Mouse (Mus musculus) kidney, adult 8-10 months (tissue): ENCODE measurements around the gene Cmtm6.

Experiments
- DNase-seq, 2 experiments: peaks; one replicate each; pipeline ENCODE4 v3.0.0; 2022

Cmtm6 gene

DNA sequence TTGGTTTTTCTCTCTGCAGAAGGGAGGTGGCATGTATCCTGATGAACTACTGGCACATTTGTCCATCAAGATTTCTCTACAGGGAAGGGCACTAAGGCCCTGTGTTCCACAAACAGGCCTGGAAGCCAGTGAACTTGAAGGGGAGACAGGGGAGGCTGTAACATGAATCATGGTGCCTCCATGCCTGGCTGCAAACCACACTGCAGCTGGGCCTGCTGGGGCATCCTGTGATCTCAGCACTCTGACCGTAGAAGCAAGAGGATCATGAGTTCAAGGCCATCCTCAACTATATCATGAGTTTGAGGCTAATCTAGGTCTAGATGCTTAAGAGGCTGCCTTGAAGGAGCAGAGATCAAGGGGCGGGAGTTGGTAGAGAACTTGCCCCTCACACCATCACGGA, 45.4 kb downstream of the Cmtm6 start:
- DNase-seq, result no peak

DNA sequence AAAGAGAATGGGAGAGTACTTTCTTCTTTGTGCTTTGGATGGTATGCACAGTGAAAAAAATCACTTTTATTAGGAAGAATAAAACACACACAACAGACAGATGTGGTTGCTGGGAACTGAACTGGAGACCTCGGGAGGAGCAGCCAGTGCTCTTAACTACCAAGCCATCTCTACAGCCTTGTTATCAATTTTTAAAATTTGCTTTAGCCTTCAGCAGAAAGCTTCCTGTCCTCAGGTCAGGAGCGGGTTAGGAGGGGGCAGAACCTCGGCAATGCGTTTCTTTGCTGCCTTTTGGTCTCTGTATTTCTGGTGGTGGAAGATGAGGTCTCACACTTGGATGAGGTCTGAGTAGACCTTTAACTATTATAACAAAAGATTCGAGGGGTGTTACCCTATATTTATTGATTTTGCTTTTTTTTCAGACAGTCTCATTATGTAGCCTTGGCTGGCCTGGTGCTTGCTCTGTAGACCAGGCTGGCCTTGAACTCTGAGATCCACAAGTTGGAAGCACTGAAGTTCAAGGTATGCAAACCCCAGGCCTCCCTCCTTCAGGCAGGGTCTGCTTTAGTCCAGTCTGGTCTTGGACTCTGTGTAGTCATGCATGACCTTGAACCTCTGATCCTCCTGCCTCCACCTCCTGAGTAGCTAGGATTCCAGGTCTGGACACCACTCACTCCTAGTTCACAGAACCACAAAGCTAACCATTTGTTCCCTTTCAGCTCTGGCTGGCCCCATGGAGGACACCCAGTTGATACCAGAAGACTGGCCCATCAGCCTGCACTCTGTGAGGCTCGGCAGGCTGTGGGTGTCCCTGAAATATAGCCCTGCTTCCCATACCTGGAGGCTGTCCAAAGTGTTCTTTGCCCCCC, 46.5 kb downstream of the Cmtm6 start:
- DNase-seq, result no peak

- DNase-seq, result no peak
These were observed 47.1 kb downstream of the Cmtm6 start for GRCm38 (mm10) chr9:114778047-114778390.

- no peak for DNase-seq
These were observed 48.0 kb downstream of the Cmtm6 start for GRCm38 (mm10) chr9:114778877-114779276.

- DNase-seq, result no peak
These were observed 49.2 kb downstream of the Cmtm6 start for GRCm38 (mm10) chr9:114779984-114780745.

GRCm38 (mm10) chr9:114780746-114781525, 50.0 kb downstream of the Cmtm6 start:
- peak in 1 of 2 experiments; percentile 23 for DNase-seq

DNA sequence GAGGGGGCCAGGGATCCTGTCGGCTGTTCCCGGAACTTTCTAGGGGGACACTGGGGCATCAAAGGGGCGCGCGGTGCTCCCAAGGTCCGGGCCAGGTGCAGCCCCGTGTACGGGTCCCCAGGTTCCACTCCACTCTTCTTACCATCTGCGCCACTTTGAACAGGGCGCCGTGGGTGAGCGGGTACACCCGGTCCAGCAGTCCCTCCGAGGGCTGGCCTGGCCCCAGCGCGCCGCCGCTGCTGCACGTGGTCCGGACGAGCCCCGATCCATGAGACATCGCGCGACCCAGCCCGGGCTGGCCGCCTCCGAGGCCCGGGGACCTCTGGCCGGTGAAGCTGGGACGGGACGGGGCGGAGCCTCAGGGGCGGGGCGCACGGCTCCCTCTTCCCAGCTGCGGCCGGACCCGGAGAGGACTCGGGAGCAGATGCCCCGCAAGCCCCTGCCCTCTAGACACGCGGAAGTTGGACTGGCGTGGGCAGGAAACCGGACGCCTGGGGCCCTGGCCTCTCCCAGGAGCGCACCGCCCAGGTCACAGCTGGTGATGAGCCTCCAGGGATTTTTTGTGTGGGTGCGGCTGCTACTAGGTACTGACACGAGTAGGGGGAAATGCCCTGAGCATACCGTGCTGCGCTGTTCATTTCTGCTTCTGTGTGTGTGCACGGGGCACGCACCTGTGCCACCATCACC, 50.8 kb downstream of the Cmtm6 start, which contains the start of gene Cmtm7:
Gene Cmtm7, minus strand, starts transcription at position 331 of the 687 bp plus-strand sequence.
- DNase-seq, result peak; percentile 70 to 77

DNA sequence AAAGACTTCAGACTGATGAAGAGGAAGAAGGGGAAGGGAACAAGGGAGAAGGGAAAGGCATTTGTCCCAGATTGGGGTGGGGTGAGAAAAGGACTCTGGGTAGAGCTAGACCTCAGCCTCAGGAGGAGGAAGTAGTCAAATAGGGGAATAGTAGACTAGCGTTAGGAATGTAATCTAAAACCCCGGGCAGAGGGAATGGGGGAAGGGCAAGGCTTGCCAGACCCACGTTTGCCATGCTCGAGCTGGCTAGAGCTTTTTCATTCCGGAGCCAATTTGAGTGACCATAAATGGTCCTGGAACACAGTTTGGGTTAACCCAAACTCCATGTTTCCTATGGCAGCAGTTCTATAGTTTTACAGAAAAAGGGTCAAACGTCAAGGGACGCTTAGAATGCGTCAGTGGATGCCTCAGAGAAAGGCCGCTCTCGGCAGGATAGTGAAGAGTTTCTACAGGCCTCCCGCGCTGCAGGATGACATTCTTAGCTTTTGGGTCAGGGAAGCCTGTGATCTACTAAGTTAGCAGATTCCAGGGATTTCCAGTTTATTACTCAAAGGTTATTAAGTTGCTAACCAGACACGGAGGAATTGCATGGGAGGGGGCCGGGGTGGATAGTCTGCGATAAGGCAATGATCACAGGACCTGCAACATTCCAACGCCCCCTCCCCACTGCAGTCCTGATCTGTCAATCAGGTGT, 54.7 kb downstream of the Cmtm6 start:
- no peak for DNase-seq

- no peak for DNase-seq
These were observed 56.2 kb downstream of the Cmtm6 start for GRCm38 (mm10) chr9:114787134-114787533.

DNA sequence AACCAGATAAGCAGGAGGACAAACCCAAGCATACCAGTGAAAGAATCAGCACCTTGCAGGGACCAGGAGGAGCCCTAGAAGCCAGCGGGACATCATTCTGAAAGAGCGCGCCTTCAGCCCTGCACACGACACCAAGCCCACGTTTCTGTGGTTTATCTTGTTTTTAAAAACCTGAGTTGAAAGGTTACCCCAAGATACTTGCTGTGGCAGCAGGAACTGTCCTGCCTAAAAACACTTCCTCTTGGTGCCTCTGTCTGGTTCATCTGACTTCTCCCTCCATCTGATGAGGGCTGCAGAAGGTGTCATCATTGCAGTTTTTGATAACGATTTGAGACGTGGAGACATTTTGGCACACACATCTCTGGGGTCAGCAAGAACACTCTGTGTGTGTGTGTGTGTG, 56.8 kb downstream of the Cmtm6 start:
- no peak for DNase-seq

- no peak for DNase-seq
These were observed 57.8 kb downstream of the Cmtm6 start for GRCm38 (mm10) chr9:114788697-114789096.

- no peak for DNase-seq
These were observed 58.6 kb downstream of the Cmtm6 start for GRCm38 (mm10) chr9:114789557-114789956.

DNA sequence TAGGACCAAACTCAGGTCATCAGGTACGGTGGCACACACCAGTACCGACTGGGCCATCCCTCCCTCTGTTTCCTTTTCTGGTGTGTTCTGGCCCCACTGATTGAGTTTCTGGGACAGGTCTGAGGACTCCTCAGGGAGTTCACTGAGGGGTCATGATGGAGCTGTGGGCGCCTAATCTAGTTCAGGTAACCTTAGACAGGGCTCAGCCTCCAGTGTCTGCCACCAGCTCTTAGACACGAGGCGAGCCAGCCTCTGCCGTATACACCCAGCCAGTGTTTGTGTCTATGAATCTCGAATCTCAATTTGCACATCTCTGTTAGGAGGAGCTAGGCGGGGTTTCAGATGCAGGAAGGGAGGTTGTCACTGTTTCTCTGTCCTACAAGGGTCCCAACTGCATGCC, 59.1 kb downstream of the Cmtm6 start:
- no peak for DNase-seq

- no peak for DNase-seq
These were observed 62.9 kb downstream of the Cmtm6 start for GRCm38 (mm10) chr9:114793764-114794295.

- DNase-seq, result no peak
These were observed 63.6 kb downstream of the Cmtm6 start for GRCm38 (mm10) chr9:114794491-114794890.

DNA sequence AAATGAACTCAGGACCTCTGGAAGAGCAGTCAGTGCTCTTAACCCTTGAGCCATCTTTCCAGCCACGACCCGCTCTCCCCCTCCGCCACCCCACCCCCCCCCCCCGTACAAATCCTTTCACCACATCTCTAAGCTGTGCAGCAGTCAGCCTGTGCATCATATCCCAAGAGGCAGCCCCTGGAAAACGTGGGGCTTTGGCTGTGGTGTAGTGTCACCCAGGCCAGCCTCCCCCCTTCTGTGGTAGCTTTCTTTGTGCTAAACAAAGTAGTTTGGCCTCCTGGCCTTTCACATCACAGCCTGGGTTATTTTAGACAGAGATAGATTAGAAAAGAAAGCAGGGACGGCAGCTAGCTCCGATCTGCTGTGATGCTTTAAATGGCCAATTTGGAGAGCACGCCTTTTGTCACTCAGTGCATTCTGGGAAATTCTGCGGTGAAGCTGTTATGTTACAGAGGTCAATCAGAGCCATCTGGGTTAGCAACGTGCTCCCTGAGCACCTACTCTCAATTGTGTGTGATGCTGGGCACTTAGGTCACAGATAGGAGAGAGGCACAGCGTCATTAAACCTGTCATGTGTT, 65.6 kb downstream of the Cmtm6 start:
- no peak for DNase-seq

GRCm38 (mm10) chr9:114797329-114798004, 66.6 kb downstream of the Cmtm6 start:
- DNase-seq, result peak; percentile 57 to 81

- no peak for DNase-seq
These were observed 67.9 kb downstream of the Cmtm6 start for GRCm38 (mm10) chr9:114798845-114799244.
